12 mouse cellular contexts compared by ENCODE assay signal in the genomic region with DNA sequence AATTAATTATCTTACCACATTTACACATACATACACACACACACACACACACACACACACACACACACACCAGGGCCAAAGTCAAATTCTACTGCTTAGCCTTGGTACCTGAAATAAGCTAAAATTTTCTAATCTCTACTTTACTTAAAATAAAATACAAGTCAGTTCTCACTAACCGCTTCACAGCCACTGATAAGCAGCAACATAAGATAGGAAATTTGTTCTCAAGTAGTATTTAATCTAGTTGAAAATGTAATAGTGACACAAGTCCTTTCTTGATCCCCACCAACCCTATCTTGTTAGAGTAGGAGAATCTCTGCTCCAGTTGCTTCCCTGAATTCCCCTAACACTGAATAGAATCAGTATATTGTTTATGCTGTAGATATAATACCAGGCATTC.
DNase-seq lines count a peak whose midpoint lies in the region; ATAC-seq and TF ChIP-seq lines count a peak whose summit lies in the region.
"Had no signal": no experiment of that assay in that cellular context is flagged by ENCODE, and none has a peak within 500 bp of the region (broad histone marks: within the 10 kb centered on the region; RNA-seq: fewer than 3 reads in every experiment).

No protein-coding gene starts in this region.

- H3K27ac ChIP-seq in hindbrain, embryonic 13.5 days: no peak overlapping the region
- no peak overlapping the region for H3K27ac ChIP-seq in hindbrain, embryonic 12.5 days
- no peak overlapping the region for H3K27ac ChIP-seq in MEL (ENCODE audit: control insufficient read depth, low read depth, low read length)
- no peak overlapping the region for H3K27ac ChIP-seq in embryonic facial prominence, embryonic 14.5 days (replicated peaks; ENCODE audit: low read depth, low read length)
- no peak overlapping the region for H3K27ac ChIP-seq in midbrain, embryonic 16.5 days (ENCODE audit: low read length)
- H3K27ac ChIP-seq: liver, embryonic 14.5 days had no signal

- WGBS in hindbrain, embryonic 13.5 days: 96% methylated on average over 1 of the region's 1 CpGs
- WGBS in hindbrain, embryonic 12.5 days: 100% methylated on average over 1 of the region's 1 CpGs
- WGBS in embryonic facial prominence, embryonic 14.5 days: 91% methylated on average over 1 of the region's 1 CpGs
- 95% methylated on average over 1 of the region's 1 CpGs for WGBS in midbrain, embryonic 16.5 days

- no peak for ATAC-seq in hindbrain, embryonic 13.5 days (ENCODE audit: low FRiP score)
- ATAC-seq in hindbrain, embryonic 12.5 days (ENCODE audit: low FRiP score): no peak
- no peak for ATAC-seq in embryonic facial prominence, embryonic 14.5 days (ENCODE audit: low read depth)
- ATAC-seq in midbrain, embryonic 16.5 days: no peak

- no peaks in the 10 kb centered on the region for H3K36me3 ChIP-seq in hindbrain, embryonic 13.5 days
- no peaks in the 10 kb centered on the region for H3K36me3 ChIP-seq in hindbrain, embryonic 12.5 days
- peaks cover 0 to 27% of the 10 kb centered on the region in 2 experiments; a peak in 2 of 4 replicates for H3K36me3 ChIP-seq in MEL (ENCODE audit: control insufficient read depth in 1 of 2, insufficient read depth in 2 of 2, low read length in 2 of 2)
- H3K36me3 ChIP-seq in embryonic facial prominence, embryonic 14.5 days (ENCODE audit: control insufficient read depth, insufficient read depth, low read length): peaks cover under 1% of the 10 kb centered on the region; the same call in 1 of the 2 replicates
- no peaks in the 10 kb centered on the region for H3K36me3 ChIP-seq in midbrain, embryonic 16.5 days (ENCODE audit: control insufficient read depth, insufficient read depth, low read length)

- no peak for TF ChIP-seq RAD21 in MEL (IDR thresholded peaks at IDR 0.05; ENCODE audit: low read depth, low read length)

- H3K4me2 ChIP-seq in hindbrain, embryonic 13.5 days: peak overlapping the region; percentile 78
- H3K4me2 ChIP-seq in hindbrain, embryonic 12.5 days (replicated peaks): no peak overlapping the region
- H3K4me2 ChIP-seq in embryonic facial prominence, embryonic 14.5 days (ENCODE audit: low read depth, low read length): peak overlapping the region; percentile 79; the same call in 1 of the 2 replicates
- H3K4me2 ChIP-seq in midbrain, embryonic 16.5 days (ENCODE audit: low read length): peak overlapping the region; percentile 82; the same call in 1 of the 2 replicates

- DNase-seq in MEL (ENCODE audit: low read depth, low spot score): peak; percentile 24
- DNase-seq in embryonic facial prominence, embryonic 14.5 days (ENCODE audit: low spot score): no peak
- DNase-seq in cerebellum, adult 8-10 months: no peak
- DNase-seq in urinary bladder, postnatal 36 days (ENCODE audit: low spot score in 2 of 2): no peak
- DNase-seq: adrenal gland, postnatal 10 days; gastrocnemius, postnatal 36 days; kidney, postnatal 4 days; right cerebral cortex, postnatal 25 days had no signal

- H3K4me3 ChIP-seq in hindbrain, embryonic 13.5 days: no peak overlapping the region
- no peak overlapping the region for H3K4me3 ChIP-seq in hindbrain, embryonic 12.5 days
- H3K4me3 ChIP-seq in MEL (ENCODE audit: control insufficient read depth in 1 of 2, insufficient read depth in 1 of 2, low read depth in 2 of 2, low read length in 2 of 2): no peak overlapping the region
- no peak overlapping the region for H3K4me3 ChIP-seq in embryonic facial prominence, embryonic 14.5 days (ENCODE audit: low read depth, low read length)
- no peak overlapping the region for H3K4me3 ChIP-seq in midbrain, embryonic 16.5 days (ENCODE audit: low read depth, low read length)

- no peaks in the 10 kb centered on the region for H3K9me3 ChIP-seq in hindbrain, embryonic 13.5 days
- H3K9me3 ChIP-seq in hindbrain, embryonic 12.5 days (replicated peaks): no peaks in the 10 kb centered on the region
- no peaks in the 10 kb centered on the region for H3K9me3 ChIP-seq in MEL (replicated peaks; ENCODE audit: insufficient read depth, low read length)
- no peaks in the 10 kb centered on the region for H3K9me3 ChIP-seq in embryonic facial prominence, embryonic 14.5 days (ENCODE audit: control insufficient read depth, low read length)
- H3K9me3 ChIP-seq in midbrain, embryonic 16.5 days (replicated peaks; ENCODE audit: control insufficient read depth, low read length, poor library complexity, severe bottlenecking): no peaks in the 10 kb centered on the region

- TF ChIP-seq CTCF in MEL (IDR thresholded peaks at IDR 0.05 in 2 of 3, conservative IDR thresholded peaks at IDR 0.05 in 1 of 3; ENCODE audit: control insufficient read depth in 1 of 3, insufficient read depth in 1 of 3, low read depth in 2 of 3, low read length in 3 of 3, poor library complexity in 1 of 3, severe bottlenecking in 1 of 3): no peak

- peak; percentile 59 to 61; a peak in 3 of 4 replicates for TF ChIP-seq EP300 in MEL (IDR thresholded peaks at IDR 0.05; ENCODE audit: low read depth in 1 of 2, low read length in 2 of 2)

- TF ChIP-seq POLR2A in MEL (IDR thresholded peaks at IDR 0.05; ENCODE audit: control insufficient read depth in 1 of 2, insufficient read depth in 1 of 2, low read depth in 1 of 2, low read length in 2 of 2, poor library complexity in 1 of 2): no peak

- no peak overlapping the region for H3K9ac ChIP-seq in hindbrain, embryonic 13.5 days
- no peak overlapping the region for H3K9ac ChIP-seq in hindbrain, embryonic 12.5 days
- no peak overlapping the region for H3K9ac ChIP-seq in MEL (ENCODE audit: control insufficient read depth, low read depth, low read length, poor library complexity, severe bottlenecking)
- H3K9ac ChIP-seq in embryonic facial prominence, embryonic 14.5 days (ENCODE audit: low read depth, low read length): no peak overlapping the region
- no peak overlapping the region for H3K9ac ChIP-seq in midbrain, embryonic 16.5 days (ENCODE audit: low read depth, low read length)
- H3K9ac ChIP-seq: liver, embryonic 14.5 days had no signal

- H3K79me2 ChIP-seq in MEL (ENCODE audit: control insufficient read depth, insufficient read depth, low read length, poor library complexity): peaks cover 16% of the 10 kb centered on the region

- H3K4me1 ChIP-seq in hindbrain, embryonic 13.5 days (replicated peaks): peaks cover 36% of the 10 kb centered on the region
- H3K4me1 ChIP-seq in hindbrain, embryonic 12.5 days: peaks cover 24% of the 10 kb centered on the region
- H3K4me1 ChIP-seq in MEL (ENCODE audit: control insufficient read depth in 1 of 2, insufficient read depth in 2 of 2, low read length in 2 of 2): peaks cover 12 to 13% of the 10 kb centered on the region in 2 experiments
- H3K4me1 ChIP-seq in embryonic facial prominence, embryonic 14.5 days (ENCODE audit: control insufficient read depth, insufficient read depth, low read length): peaks cover 19% of the 10 kb centered on the region
- peaks cover 28% of the 10 kb centered on the region for H3K4me1 ChIP-seq in midbrain, embryonic 16.5 days (ENCODE audit: control insufficient read depth, insufficient read depth, low read length)

- no peaks in the 10 kb centered on the region for H3K27me3 ChIP-seq in hindbrain, embryonic 13.5 days
- no peaks in the 10 kb centered on the region for H3K27me3 ChIP-seq in hindbrain, embryonic 12.5 days
- H3K27me3 ChIP-seq in MEL (ENCODE audit: control insufficient read depth in 1 of 2, insufficient read depth in 2 of 2, low read length in 2 of 2): no peaks in the 10 kb centered on the region
- H3K27me3 ChIP-seq in embryonic facial prominence, embryonic 14.5 days (replicated peaks; ENCODE audit: control insufficient read depth, insufficient read depth, low read length): no peaks in the 10 kb centered on the region
- H3K27me3 ChIP-seq in midbrain, embryonic 16.5 days (ENCODE audit: control insufficient read depth, insufficient read depth, low read depth, low read length): no peaks in the 10 kb centered on the region

TF ChIP-seq in MEL, 35 proteins besides CTCF, POLR2A, EP300 and RAD21:
- TF ChIP-seq CHD2 (IDR thresholded peaks at IDR 0.05; ENCODE audit: low read length) (no peak), TCF12 (IDR thresholded peaks at IDR 0.05; ENCODE audit: low read depth, low read length) (0 out of 2 replicates have a peak, but pooled peaks have one; percentile 28), RCOR1 (IDR thresholded peaks at IDR 0.05; ENCODE audit: low read depth, low read length) (peak; percentile 72), GATA1 (IDR thresholded peaks at IDR 0.05; ENCODE audit: low read depth, low read length) (peak; percentile 63), CHD1 (IDR thresholded peaks at IDR 0.05; ENCODE audit: low read depth, low read length) (no peak)
